Mouse (Mus musculus) limb, embryonic 11.5 days (tissue): ENCODE data around the gene Rtn2. TPM values are rescaled to one million over a fixed set of nuclear protein-coding genes. Genes with fewer than 3 reads are reported as not detected.

Source experiments
- ATAC-seq: fragments of 200-750 bp; cut with Nextera tagmentation; 2 replicates; pipeline ENCODE4 v1.8.0; 2017; ENCODE audit warnings: low read depth; ENCODE audit not compliant: insufficient number of reproducible peaks, low FRiP score, low TSS enrichment
- DNase-seq: peaks from one replicate; pipeline ENCODE4 v3.0.0-alpha.2; 2015; ENCODE audit warnings: low spot score
- H3K27ac ChIP-seq: fragments of 300-500 bp; sonication (generic); replicated peaks from 2 replicates; pipeline ENCODE4 v1.5.1; 2014; ENCODE audit warnings: low read depth, mild to moderate bottlenecking, low read length
- H3K27me3 ChIP-seq: fragments of 300-500 bp; sonication (generic); 2 replicates; pipeline ENCODE4 v1.6.1; 2014; ENCODE audit warnings: mild to moderate bottlenecking, low read length, mixed read lengths; ENCODE audit not compliant: control insufficient read depth, insufficient read depth
- H3K36me3 ChIP-seq: fragments of 300-500 bp; sonication (generic); 2 replicates; pipeline ENCODE4 v1.6.1; 2014; ENCODE audit warnings: mild to moderate bottlenecking, low read length, moderate library complexity, mixed read lengths; ENCODE audit not compliant: control insufficient read depth, insufficient read depth
- H3K4me1 ChIP-seq: fragments of 300-500 bp; sonication (generic); 2 replicates; pipeline ENCODE4 v1.6.1; 2014; ENCODE audit warnings: low read length, mixed read lengths; ENCODE audit not compliant: control insufficient read depth, insufficient read depth
- H3K4me2 ChIP-seq: fragments of 300-500 bp; sonication (generic); 2 replicates; pipeline ENCODE4 v1.6.1; 2014; ENCODE audit warnings: low read depth, mild to moderate bottlenecking, moderate library complexity; ENCODE audit not compliant: severe bottlenecking
- H3K4me3 ChIP-seq: fragments of 300-500 bp; sonication (generic); 2 replicates; pipeline ENCODE4 v1.5.1; 2014; ENCODE audit warnings: low read depth, low read length
- H3K9ac ChIP-seq: fragments of 300-500 bp; sonication (generic); 2 replicates; pipeline ENCODE4 v1.6.1; 2014; ENCODE audit warnings: mild to moderate bottlenecking, low read length
- H3K9me3 ChIP-seq: fragments of 300-500 bp; sonication (generic); 2 replicates; pipeline ENCODE4 v1.6.1; 2016; ENCODE audit warnings: low read length; ENCODE audit not compliant: control insufficient read depth
- WGBS: fragments of 180-500 bp; shearing (Covaris S2); extraction: QIAGEN DNeasy Blood & Tissue Kit; methylation state at CpG from one replicate; pipeline ENCODE4 v1.1.7; 2014; 5-methylcytosine and 5-hydroxymethylcytosine counted together
- polyA plus RNA-seq: library from polyadenylated mRNA; unstranded; fragments of >200 nt; fragmentation: Nextera tagmentation; extraction: Ambion mirVana; gene quantifications from 2 replicates; pipeline ENCODE4 v1.2.1, GENCODE M21; 2014

The Rtn2 gene
- 9.0 and 10.0 TPM in 2 replicates for polyA plus RNA-seq

GRCm38 (mm10) chr7:19282385-19282784, at the start of gene Rtn2:
Rtn2 (plus strand) TSS chr7:19282624.
- Histone ChIP-seq H3K9ac (peak within 1 kb of the TSS; percentile 61; the same call in 1 of the 2 replicates), H3K4me2 (peak within 1 kb of the TSS; percentile 90), H3K4me3 (peak within 1 kb of the TSS; percentile 43), H3K27me3 (peaks cover 50% of the 10 kb centered on the region), H3K4me1 (peaks cover 11% of the 10 kb centered on the region; the same call in 1 of the 2 replicates), H3K36me3 (no peaks in the 10 kb centered on the region), H3K27ac (no peak within 1 kb of the TSS), H3K9me3 (0 out of 2 replicates have a peak, but pooled peaks cover 3% of the 10 kb centered on the region)
- ATAC-seq (peak; percentile 46), DNase-seq (peak; percentile 83)
- WGBS, result 2% methylated on average over 37 of the region's 37 CpGs

- Histone ChIP-seq H3K27me3 (no peaks in the 10 kb centered on the region), H3K9ac (no peak overlapping the region), H3K4me2 (no peak overlapping the region), H3K27ac (no peak overlapping the region), H3K9me3 (no peaks in the 10 kb centered on the region), H3K36me3 (peaks cover 10% of the 10 kb centered on the region; the same call in 1 of the 2 replicates), H3K4me1 (0 out of 2 replicates have a peak, but pooled peaks cover 2% of the 10 kb centered on the region), H3K4me3 (no peak overlapping the region)
- WGBS, result 85% methylated on average over 5 of the region's 5 CpGs
- no peak for DNase-seq
- no peak for ATAC-seq
Measured at GRCm38 (mm10) chr7:19234652-19235051, 47.8 kb upstream of the Rtn2 start.

- Histone ChIP-seq H3K27ac (no peak overlapping the region), H3K36me3 (peaks cover 10% of the 10 kb centered on the region; the same call in 1 of the 2 replicates), H3K27me3 (no peaks in the 10 kb centered on the region), H3K9me3 (no peaks in the 10 kb centered on the region), H3K9ac (no peak overlapping the region), H3K4me2 (no peak overlapping the region), H3K4me3 (no peak overlapping the region), H3K4me1 (0 out of 2 replicates have a peak, but pooled peaks cover 2% of the 10 kb centered on the region)
- WGBS, result 89% methylated on average over 2 of the region's 2 CpGs
- no peak for ATAC-seq
- DNase-seq, result no peak
Measured at GRCm38 (mm10) chr7:19235092-19235671, 47.2 kb upstream of the Rtn2 start.

GRCm38 (mm10) chr7:19236411-19236810, 46.0 kb upstream of the Rtn2 start:
- Histone ChIP-seq H3K9ac (no peak overlapping the region), H3K27ac (no peak overlapping the region), H3K4me3 (no peak overlapping the region), H3K9me3 (no peaks in the 10 kb centered on the region), H3K27me3 (no peaks in the 10 kb centered on the region), H3K4me2 (no peak overlapping the region), H3K36me3 (peaks cover 4% of the 10 kb centered on the region; the same call in 1 of the 2 replicates), H3K4me1 (no peaks in the 10 kb centered on the region)
- 75% methylated on average over 2 of the region's 2 CpGs for WGBS
- ATAC-seq, result no peak
- DNase-seq, result no peak

GRCm38 (mm10) chr7:19238344-19238743, 44.1 kb upstream of the Rtn2 start:
- Histone ChIP-seq H3K27me3 (no peaks in the 10 kb centered on the region), H3K36me3 (0 out of 2 replicates have a peak, but pooled peaks cover under 1% of the 10 kb centered on the region), H3K9me3 (no peaks in the 10 kb centered on the region), H3K9ac (no peak overlapping the region), H3K4me2 (no peak overlapping the region), H3K4me3 (no peak overlapping the region), H3K4me1 (no peaks in the 10 kb centered on the region), H3K27ac (no peak overlapping the region)
- DNase-seq (no peak), ATAC-seq (no peak)
- WGBS, result 92% methylated on average over 4 of the region's 4 CpGs

GRCm38 (mm10) chr7:19239423-19239822, 43.0 kb upstream of the Rtn2 start:
- no peaks in the 10 kb centered on the region for H3K9me3 ChIP-seq
- no peak overlapping the region for H3K9ac ChIP-seq
- DNase-seq, result peak; percentile 95
- H3K36me3 ChIP-seq, result no peaks in the 10 kb centered on the region
- H3K4me1 ChIP-seq, result no peaks in the 10 kb centered on the region
- H3K27ac ChIP-seq, result no peak overlapping the region
- no peaks in the 10 kb centered on the region for H3K27me3 ChIP-seq
- no peak overlapping the region for H3K4me2 ChIP-seq
- WGBS, result 0% methylated on average over 1 of the region's 1 CpGs
- ATAC-seq, result peak; percentile 52
- no peak overlapping the region for H3K4me3 ChIP-seq

GRCm38 (mm10) chr7:19239986-19240385, 42.4 kb upstream of the Rtn2 start:
- Histone ChIP-seq H3K9me3 (no peaks in the 10 kb centered on the region), H3K36me3 (no peaks in the 10 kb centered on the region), H3K4me2 (no peak overlapping the region), H3K27ac (no peak overlapping the region), H3K4me1 (no peaks in the 10 kb centered on the region), H3K9ac (no peak overlapping the region), H3K4me3 (no peak overlapping the region), H3K27me3 (no peaks in the 10 kb centered on the region)
- DNase-seq, result no peak
- ATAC-seq, result no peak
- 73% methylated on average over 2 of the region's 4 CpGs for WGBS

GRCm38 (mm10) chr7:19240905-19241463, 41.4 kb upstream of the Rtn2 start:
- no peaks in the 10 kb centered on the region for H3K36me3 ChIP-seq
- H3K4me1 ChIP-seq, result no peaks in the 10 kb centered on the region
- no peak overlapping the region for H3K9ac ChIP-seq
- H3K27ac ChIP-seq, result no peak overlapping the region
- no peaks in the 10 kb centered on the region for H3K27me3 ChIP-seq
- DNase-seq (no peak), ATAC-seq (no peak)
- WGBS, result 77% methylated on average over 8 of the region's 8 CpGs
- no peak overlapping the region for H3K4me2 ChIP-seq
- no peaks in the 10 kb centered on the region for H3K9me3 ChIP-seq
- H3K4me3 ChIP-seq, result no peak overlapping the region
